Mouse (Mus musculus) cerebellum, adult 2 months (tissue): ENCODE data around the gene Filip1l. TPM values are rescaled to one million over a fixed set of nuclear protein-coding genes. Genes with fewer than 3 reads are reported as not detected.

Experiments
- DNase-seq, 2 experiments: peaks; one replicate each; pipeline ENCODE4 v3.0.0; 2021
- H3K27ac ChIP-seq: fragments of 200-500 bp; 2 replicates; pipeline ENCODE4 v1.5.1; 2012; ENCODE audit warnings: low read length, control low read depth, inconsistent platforms; ENCODE audit not compliant: insufficient read depth
- H3K27me3 ChIP-seq: fragments of 200-500 bp; 2 replicates; pipeline ENCODE4 v1.6.1; 2012; ENCODE audit warnings: inconsistent platforms, mild to moderate bottlenecking, low read length, moderate library complexity; ENCODE audit not compliant: control insufficient read depth, insufficient read depth
- H3K4me1 ChIP-seq: fragments of 200-500 bp; 2 replicates; pipeline ENCODE4 v1.6.1; 2011; ENCODE audit warnings: low read length; ENCODE audit not compliant: control insufficient read depth, insufficient read depth
- H3K4me3 ChIP-seq: fragments of 200-500 bp; replicated peaks from 2 replicates; pipeline ENCODE3; 2011; ENCODE audit warnings: mild to moderate bottlenecking, low read depth, low read length, control low read depth; ENCODE audit not compliant: insufficient read depth
- CTCF ChIP-seq: fragments of 200-500 bp; IDR thresholded peaks from 2 replicates; pipeline ENCODE4 v1.5.1; 2011; ENCODE audit warnings: low read depth, mild to moderate bottlenecking, control low read depth, low read length, moderate library complexity, borderline replicate concordance; ENCODE audit not compliant: insufficient read depth
- POLR2A ChIP-seq: fragments of 200-500 bp; IDR thresholded peaks from 2 replicates; pipeline ENCODE4 v1.6.1; 2011; ENCODE audit warnings: low read length, control low read depth, borderline replicate concordance; ENCODE audit not compliant: insufficient read depth
- WGBS: fragments of 180-500 bp; shearing (Covaris S2); methylation state at CpG from one replicate; pipeline ENCODE4 v1.1.7; 2018; 5-methylcytosine and 5-hydroxymethylcytosine counted together
- polyA plus RNA-seq: library from polyadenylated mRNA; depleted of rRNA; stranded (reverse); fragments of >200 nt; gene quantifications from 2 replicates; pipeline ENCODE4 v1.2.3, GENCODE M21; 2012

Gene Filip1l
- polyA plus RNA-seq, 1 experiment: 1.6 TPM

DNA sequence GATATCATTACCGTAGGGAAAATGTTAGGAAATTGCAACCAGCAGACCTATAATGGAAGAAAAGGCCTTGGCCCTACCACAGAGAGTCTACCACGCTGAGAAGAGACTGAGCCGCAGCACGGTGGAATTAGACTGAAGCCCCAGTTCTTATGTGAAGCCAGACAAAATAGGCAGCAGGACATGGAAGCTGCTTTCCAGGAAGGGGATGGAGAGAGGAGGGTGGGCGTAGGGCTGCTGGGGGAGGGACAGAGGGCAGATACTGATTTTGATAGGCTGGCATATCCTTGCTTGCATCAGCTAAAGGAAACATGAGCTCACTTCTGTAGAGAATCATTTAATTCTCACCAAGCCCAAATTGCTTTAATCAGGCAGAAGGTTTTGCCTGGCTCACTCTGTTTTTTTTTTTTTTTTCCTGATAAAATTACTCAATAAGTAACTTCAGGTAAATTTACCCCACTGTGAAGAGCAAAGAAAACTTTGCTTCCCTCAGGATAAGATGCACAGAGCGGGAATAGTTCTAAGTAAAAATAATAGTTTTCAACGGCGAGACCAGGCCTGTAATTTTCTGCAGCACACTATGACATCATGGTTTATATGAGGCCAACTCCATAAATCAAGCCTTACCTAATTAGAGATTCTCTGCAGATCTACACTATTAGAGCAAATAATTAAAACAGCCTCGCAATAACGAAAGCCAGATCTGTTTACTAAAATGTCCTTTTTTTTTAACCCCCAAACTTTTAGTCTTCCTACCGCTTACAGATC is 84.8 kb downstream of the Filip1l start:
- 71% methylated on average over 11 of the region's 11 CpGs for WGBS
- no peaks in the 10 kb centered on the region for H3K4me1 ChIP-seq
- TF ChIP-seq POLR2A (no peak), CTCF (no peak)
- H3K27ac ChIP-seq: no peak overlapping the region
- DNase-seq: no peak
- no peaks in the 10 kb centered on the region; the same call in 1 of the 2 replicates for H3K27me3 ChIP-seq
- H3K4me3 ChIP-seq: no peak overlapping the region

DNA sequence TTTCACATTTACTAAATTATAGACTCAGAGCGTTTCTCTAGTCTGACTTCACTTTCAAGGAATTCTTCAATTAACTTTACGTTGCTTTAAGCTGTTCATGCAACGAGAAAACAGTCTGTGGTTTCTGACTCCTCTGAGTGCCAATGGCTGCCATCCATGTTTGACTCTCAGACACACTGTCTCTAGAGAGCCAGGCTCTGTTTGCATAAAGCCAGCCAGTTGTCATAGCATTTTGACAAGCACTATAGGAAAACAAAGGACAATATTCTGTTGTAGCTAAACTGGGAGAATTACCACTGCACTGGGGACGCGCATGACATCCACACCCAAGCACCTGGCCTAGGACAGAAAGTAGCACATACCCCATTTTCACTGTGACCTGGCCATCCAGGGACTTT is 85.4 kb downstream of the Filip1l start:
- H3K4me1 ChIP-seq: no peaks in the 10 kb centered on the region

DNA sequence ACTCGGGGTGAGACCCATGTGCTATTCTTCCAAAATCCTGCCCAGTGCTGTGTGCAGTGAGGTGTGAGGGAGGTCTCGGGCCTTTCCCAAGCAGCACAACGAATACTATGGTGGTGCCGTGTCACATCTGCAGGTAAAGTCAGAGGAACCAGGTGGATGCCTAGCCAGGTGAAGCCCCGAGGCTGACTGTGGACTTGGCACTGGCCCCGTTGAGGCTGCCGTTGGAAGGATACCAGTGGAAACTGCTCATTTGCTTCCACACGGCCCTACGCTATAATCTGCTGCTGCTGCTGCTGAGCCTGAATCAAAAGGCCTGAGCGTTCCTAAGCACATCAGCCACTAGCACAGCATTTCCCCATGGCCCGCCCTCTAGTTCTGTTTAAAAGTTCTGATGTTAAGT is 86.3 kb downstream of the Filip1l start:
- Histone ChIP-seq H3K27ac (no peak overlapping the region), H3K27me3 (no peaks in the 10 kb centered on the region; the same call in 1 of the 2 replicates), H3K4me1 (no peaks in the 10 kb centered on the region), H3K4me3 (no peak overlapping the region)
- 48% methylated on average over 11 of the region's 11 CpGs for WGBS
- DNase-seq: no peak
- TF ChIP-seq CTCF (no peak), POLR2A (no peak)

More for the DNA sequence above, 85.4 kb downstream of the Filip1l start:
- no peaks in the 10 kb centered on the region; the same call in 1 of the 2 replicates for H3K27me3 ChIP-seq
- H3K27ac ChIP-seq: no peak overlapping the region
- TF ChIP-seq CTCF: no peak
- TF ChIP-seq POLR2A: no peak
- WGBS: 41% methylated on average over 5 of the region's 5 CpGs
- DNase-seq: no peak
- H3K4me3 ChIP-seq: no peak overlapping the region

DNA sequence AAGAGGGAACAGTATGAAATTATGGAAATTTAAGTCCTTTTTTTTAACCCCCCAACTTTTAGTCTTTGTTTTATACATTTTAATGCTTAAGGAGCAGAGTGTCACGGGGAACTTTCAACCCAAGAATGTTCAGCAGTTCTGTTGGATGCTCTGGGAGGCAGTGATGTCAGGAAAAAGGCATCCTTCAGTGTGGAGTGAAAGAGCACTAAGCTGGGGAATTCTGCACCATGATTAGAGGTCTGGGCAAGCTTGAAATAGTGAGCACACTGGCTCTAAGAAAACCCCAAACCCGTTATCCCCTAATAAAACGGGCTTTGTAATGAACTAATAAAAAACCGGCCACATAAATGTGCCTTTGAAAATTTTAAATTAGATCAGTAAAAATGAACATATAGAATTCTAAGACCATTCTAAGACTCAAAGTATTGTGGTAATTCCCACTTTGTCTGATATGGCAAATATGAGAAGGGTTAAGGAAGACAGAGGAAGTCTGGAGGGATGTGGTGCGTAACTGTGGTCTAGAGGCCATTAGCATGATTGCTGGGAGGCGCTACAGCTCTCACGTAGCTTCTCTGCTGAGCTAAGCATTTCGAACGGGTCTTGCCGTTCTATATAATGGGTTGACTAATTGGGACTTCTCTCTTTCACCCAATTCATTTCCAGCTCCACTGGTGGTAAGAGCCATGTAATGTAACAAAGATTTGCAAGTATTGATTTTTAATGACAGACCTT is 88.0 kb downstream of the Filip1l start:
- no peak for DNase-seq
- no peak overlapping the region for H3K27ac ChIP-seq
- no peaks in the 10 kb centered on the region for H3K4me1 ChIP-seq
- TF ChIP-seq CTCF: no peak
- no peak for TF ChIP-seq POLR2A
- H3K4me3 ChIP-seq: no peak overlapping the region
- WGBS: 92% methylated on average over 10 of the region's 10 CpGs
- no peaks in the 10 kb centered on the region; the same call in 1 of the 2 replicates for H3K27me3 ChIP-seq

DNA sequence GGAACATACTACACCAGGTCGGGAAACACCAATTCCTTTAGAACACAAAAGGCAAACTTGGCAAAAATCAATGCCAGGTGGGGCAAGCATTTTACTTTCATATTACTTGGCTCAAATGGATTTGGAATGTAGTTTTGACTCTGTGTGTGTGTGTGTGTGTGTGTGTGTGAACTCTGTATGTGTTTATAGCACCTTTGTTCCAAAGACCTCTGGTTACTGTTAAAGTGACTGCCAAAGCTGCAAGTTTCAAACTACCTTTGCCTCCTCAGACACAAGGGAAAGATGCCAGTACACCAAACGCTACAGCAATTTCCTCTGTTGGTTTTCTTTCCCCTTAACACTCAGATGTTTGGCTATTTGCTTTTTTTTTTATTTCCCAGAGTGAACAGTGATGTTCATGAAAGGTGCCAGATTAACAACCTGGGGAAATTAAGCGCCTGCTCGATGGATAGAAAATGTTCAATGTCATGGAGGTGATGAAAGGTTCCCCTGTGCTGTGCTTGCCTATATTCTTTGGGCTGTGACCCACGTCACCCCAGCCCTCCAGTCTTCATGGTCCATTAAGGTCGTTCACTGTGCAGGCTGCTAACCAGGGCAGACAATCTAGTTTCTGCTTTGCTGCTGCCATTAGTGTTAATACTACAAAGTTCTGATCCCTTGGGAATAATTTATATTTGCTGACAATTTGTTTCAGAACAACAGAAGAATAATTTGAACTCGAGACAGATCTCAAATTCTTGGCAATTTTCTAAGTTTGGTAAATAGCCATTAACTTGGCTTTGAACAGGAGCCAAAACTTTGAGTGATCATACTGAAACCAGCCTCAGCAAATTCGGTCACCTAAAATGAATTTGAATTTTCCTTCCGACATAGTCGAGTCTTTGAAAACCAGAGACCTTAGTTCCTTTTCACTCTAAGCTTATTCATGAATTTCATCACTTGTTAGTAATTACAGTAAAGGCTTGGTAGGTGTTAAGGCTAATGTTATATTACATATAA is 92.5 kb downstream of the Filip1l start:
- no peak for DNase-seq
- no peak for TF ChIP-seq CTCF
- TF ChIP-seq POLR2A: no peak
- Histone ChIP-seq H3K27me3 (no peaks in the 10 kb centered on the region), H3K4me3 (no peak overlapping the region), H3K4me1 (no peaks in the 10 kb centered on the region), H3K27ac (no peak overlapping the region)
- 47% methylated on average over 10 of the region's 10 CpGs for WGBS

DNA sequence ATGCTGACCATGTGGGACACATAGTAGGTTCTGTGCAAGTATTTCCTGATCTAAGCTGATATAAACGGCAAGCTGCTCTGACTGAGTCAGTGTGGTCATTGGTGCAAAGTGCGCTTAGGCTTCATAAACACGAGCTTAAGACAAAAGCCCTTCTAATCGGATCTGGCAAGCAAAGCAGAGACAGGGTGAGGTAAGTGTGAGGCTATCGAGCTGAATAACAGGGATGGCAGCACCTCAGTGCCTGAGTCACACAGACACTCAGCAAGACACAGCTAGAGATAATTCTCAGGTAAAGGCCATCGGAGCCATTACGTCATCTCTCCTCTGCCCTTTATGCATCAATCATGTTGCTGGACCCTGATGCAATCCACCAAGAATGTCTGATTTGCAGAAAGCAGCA is 100.1 kb downstream of the Filip1l start:
- Histone ChIP-seq H3K4me1 (no peaks in the 10 kb centered on the region; the same call in 1 of the 2 replicates), H3K27ac (no peak overlapping the region), H3K27me3 (no peaks in the 10 kb centered on the region), H3K4me3 (no peak overlapping the region)
- 65% methylated on average over 7 of the region's 7 CpGs for WGBS
- DNase-seq: no peak
- no peak for TF ChIP-seq POLR2A
- no peak for TF ChIP-seq CTCF

DNA sequence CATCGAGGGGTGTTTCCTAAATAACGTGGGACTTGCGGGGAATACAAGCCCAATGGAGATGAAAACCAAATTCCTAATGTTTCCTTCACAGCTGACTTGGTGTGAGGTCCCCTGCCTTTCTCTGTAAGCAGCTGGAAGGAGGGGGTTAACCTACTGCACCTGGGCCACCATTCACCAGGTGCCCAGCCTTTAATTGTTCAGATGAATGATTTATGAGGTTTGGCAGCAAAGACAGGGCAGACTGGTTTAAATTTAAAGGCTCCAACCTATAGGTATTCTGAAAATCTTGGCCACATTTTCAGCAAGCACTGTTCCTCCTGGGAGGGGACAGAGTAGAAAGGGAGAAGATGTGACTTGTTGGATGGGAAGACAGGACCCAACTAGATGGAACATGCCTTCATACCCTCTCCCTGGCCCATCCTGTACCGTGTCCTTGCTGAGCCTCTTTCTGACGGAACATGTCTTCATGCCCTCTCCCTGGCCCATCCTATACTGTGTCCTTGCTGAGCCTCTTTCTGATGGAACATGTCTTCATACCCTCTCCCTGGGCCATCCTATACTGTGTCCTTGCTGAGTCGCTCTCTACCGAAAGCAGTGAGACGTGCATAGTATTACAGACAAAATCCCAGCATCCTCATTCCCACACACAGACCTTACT is 101.3 kb downstream of the Filip1l start:
- no peak overlapping the region for H3K27ac ChIP-seq

More for the DNA sequence above, 101.3 kb downstream of the Filip1l start:
- 95% methylated on average over 8 of the region's 8 CpGs for WGBS
- H3K4me3 ChIP-seq: no peak overlapping the region
- no peaks in the 10 kb centered on the region for H3K27me3 ChIP-seq
- H3K4me1 ChIP-seq: no peaks in the 10 kb centered on the region; the same call in 1 of the 2 replicates
- TF ChIP-seq CTCF (no peak), POLR2A (no peak)
- DNase-seq: no peak
